Mouse (Mus musculus) forebrain, embryonic 11.5 days (tissue): ENCODE measurements around the gene Vma21. TPM values are rescaled to one million over a fixed set of nuclear protein-coding genes. Genes with fewer than 3 reads are reported as not detected.

ENCODE experiments used
- ATAC-seq: fragments of 200-750 bp; cut with Nextera tagmentation; replicated peaks from 2 replicates; pipeline ENCODE4 v1.8.0; 2017; ENCODE audit warnings: moderate TSS enrichment; ENCODE audit not compliant: low FRiP score
- DNase-seq: peaks from one replicate; pipeline ENCODE4 v3.0.0-alpha.2; 2017; ENCODE audit warnings: low spot score
- H3K27ac ChIP-seq: fragments of 300-500 bp; sonication (generic); 2 replicates; pipeline ENCODE4 v1.5.1; 2014; ENCODE audit warnings: low read depth, low read length
- H3K27me3 ChIP-seq: fragments of 300-500 bp; sonication (generic); 2 replicates; pipeline ENCODE4 v1.6.1; 2014; ENCODE audit warnings: mild to moderate bottlenecking, low read length, mixed read lengths; ENCODE audit not compliant: control insufficient read depth, insufficient read depth
- H3K36me3 ChIP-seq: fragments of 300-500 bp; sonication (generic); 2 replicates; pipeline ENCODE4 v1.6.1; 2014; ENCODE audit warnings: mild to moderate bottlenecking, low read length, moderate library complexity, mixed read lengths; ENCODE audit not compliant: control insufficient read depth, insufficient read depth
- H3K4me1 ChIP-seq: fragments of 300-500 bp; sonication (generic); replicated peaks from 2 replicates; pipeline ENCODE4 v1.6.1; 2014; ENCODE audit warnings: low read length, mixed read lengths; ENCODE audit not compliant: control insufficient read depth, insufficient read depth
- H3K4me2 ChIP-seq: fragments of 300-500 bp; sonication (generic); 2 replicates; pipeline ENCODE4 v1.6.1; 2014; ENCODE audit warnings: low read depth, mild to moderate bottlenecking, low read length, moderate library complexity, mixed read lengths; ENCODE audit not compliant: severe bottlenecking
- H3K4me3 ChIP-seq: fragments of 300-500 bp; sonication (generic); 2 replicates; pipeline ENCODE4 v1.5.1; 2014; ENCODE audit warnings: low read depth, low read length
- H3K9ac ChIP-seq: fragments of 300-500 bp; sonication (generic); 2 replicates; pipeline ENCODE4 v1.6.1; 2014; ENCODE audit warnings: low read length
- H3K9me3 ChIP-seq: fragments of 300-500 bp; sonication (generic); 2 replicates; pipeline ENCODE4 v1.6.1; 2016; ENCODE audit warnings: low read length, mixed read lengths; ENCODE audit not compliant: control insufficient read depth
- WGBS: fragments of 180-500 bp; shearing (Covaris S2); extraction: QIAGEN DNeasy Blood & Tissue Kit; methylation state at CpG from one replicate; pipeline ENCODE4 v1.1.7; 2014; 5-methylcytosine and 5-hydroxymethylcytosine counted together
- polyA plus RNA-seq: library from polyadenylated mRNA; unstranded; fragments of >200 nt; fragmentation: Nextera tagmentation; extraction: Ambion mirVana; gene quantifications from 2 replicates; pipeline ENCODE4 v1.2.1, GENCODE M21; 2014

Vma21 gene
- polyA plus RNA-seq, 1 experiment from 2014 or later: 36.3 TPM

DNA sequence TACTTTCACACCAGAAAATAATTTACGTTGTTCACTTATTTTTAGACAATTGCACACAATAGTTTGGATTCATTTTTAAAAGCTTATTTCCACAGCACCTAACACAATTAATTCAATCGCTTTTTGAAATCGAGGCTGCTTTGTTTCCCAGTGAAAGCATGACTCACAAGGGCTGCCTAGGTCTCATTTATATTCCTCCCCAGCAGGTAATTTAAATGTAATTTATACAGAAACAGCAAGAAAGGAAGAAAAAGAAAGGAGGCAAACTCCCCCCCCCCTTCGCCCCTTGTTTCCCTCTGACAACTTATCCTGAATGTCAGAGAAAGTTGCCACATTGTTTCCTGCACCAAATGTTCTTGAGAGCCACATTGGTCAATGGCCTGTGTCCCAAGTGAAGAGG is 23.2 kb downstream of the Vma21 start:
- Histone ChIP-seq H3K4me3 (no peak overlapping the region), H3K27ac (no peak overlapping the region), H3K27me3 (no peaks in the 10 kb centered on the region), H3K4me2 (no peak overlapping the region), H3K36me3 (no peaks in the 10 kb centered on the region), H3K9me3 (no peaks in the 10 kb centered on the region), H3K9ac (no peak overlapping the region), H3K4me1 (no peaks in the 10 kb centered on the region)
- DNase-seq: no peak
- WGBS: 46% methylated on average over 4 of the region's 4 CpGs
- no peak for ATAC-seq

DNA sequence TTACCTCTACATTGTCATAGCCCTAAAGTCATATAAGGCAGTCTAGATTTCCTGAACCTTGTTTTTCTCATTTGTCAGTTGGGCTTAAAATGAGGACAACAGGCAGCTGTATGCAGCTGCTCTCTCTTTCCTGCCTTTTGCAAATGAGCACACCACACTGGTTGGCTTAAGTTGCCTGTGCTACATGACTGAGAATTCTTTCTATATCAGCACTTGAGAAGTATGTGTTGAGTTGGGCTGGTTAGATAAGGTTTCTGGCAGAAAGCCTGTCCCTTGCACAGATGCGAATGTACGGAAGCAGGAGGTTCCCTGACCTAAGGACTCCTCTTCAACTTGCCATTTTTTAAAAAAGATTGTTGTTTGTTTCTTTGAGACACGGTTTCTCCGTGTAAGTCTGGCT is 31.0 kb downstream of the Vma21 start:
- DNase-seq: no peak
- Histone ChIP-seq H3K9me3 (no peaks in the 10 kb centered on the region), H3K4me2 (no peak overlapping the region), H3K4me1 (no peaks in the 10 kb centered on the region), H3K27ac (no peak overlapping the region), H3K36me3 (no peaks in the 10 kb centered on the region), H3K4me3 (no peak overlapping the region), H3K9ac (no peak overlapping the region), H3K27me3 (no peaks in the 10 kb centered on the region)
- no peak for ATAC-seq
- 94% methylated on average over 4 of the region's 4 CpGs for WGBS

DNA sequence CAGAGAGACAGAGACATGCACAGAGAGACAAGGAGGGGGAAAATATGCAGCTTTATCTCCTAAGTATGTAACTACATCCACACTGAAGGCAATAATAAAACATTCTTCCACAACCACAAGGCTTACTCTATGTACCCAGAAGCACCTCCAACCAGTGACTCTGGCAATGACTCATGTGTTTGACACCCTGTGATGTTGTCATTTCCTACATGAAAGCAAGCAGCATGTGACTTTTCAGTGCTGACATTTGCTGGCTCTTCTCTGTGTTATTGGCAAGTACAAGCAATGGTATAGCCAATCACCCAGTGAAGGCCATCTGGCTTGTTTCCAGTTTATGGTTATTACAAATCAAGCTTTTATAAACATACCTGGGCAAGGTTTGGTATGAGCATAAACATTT is 38.1 kb downstream of the Vma21 start:
- Histone ChIP-seq H3K4me3 (no peak overlapping the region), H3K4me2 (no peak overlapping the region), H3K27ac (no peak overlapping the region), H3K4me1 (no peaks in the 10 kb centered on the region), H3K27me3 (no peaks in the 10 kb centered on the region), H3K9me3 (no peaks in the 10 kb centered on the region), H3K36me3 (no peaks in the 10 kb centered on the region), H3K9ac (no peak overlapping the region)
- no peak for ATAC-seq
- no peak for DNase-seq

Other genes with a start within 250 kb of the Vma21 start
- gene Gpr50, start 152.3 kb upstream of the Vma21 start, polyA plus RNA-seq: 5.2 and 6.2 TPM in 2 replicates
- gene Gm1141, start 105.1 kb downstream of the Vma21 start, polyA plus RNA-seq: 0.41 and 0.64 TPM in 2 replicates
- 7.9 and 9.9 TPM in 2 replicates for gene Prrg3, start 146.7 kb downstream of the Vma21 start, polyA plus RNA-seq
- not detected in 2 replicates for gene Fate1, start 157.1 kb downstream of the Vma21 start, polyA plus RNA-seq
- 0.36 TPM in 1 of 2 replicates, not detected in the other for gene Cnga2, start 175.9 kb downstream of the Vma21 start, polyA plus RNA-seq